Mouse (Mus musculus): ENCODE data around the gene Clec16a. TPM values are rescaled to one million over a fixed set of nuclear protein-coding genes. Genes with fewer than 3 reads are reported as not detected.

The Clec16a gene
- total and polyA plus RNA-seq, 3 experiments: 20.0 to 24.2 (median 20.5) TPM

- TF ChIP-seq CTCF (conservative IDR thresholded peaks at IDR 0.05 in 1 of 2, IDR thresholded peaks at IDR 0.05 in 1 of 2; ENCODE audit: low read depth in 2 of 2, low read length in 2 of 2): no peak
- TF ChIP-seq ELF1 (IDR thresholded peaks at IDR 0.05; ENCODE audit: low read depth, low read length): no peak
Observed at GRCm38 (mm10) chr16:10783152-10783434, 238.0 kb downstream of the Clec16a start (continued).

DNA sequence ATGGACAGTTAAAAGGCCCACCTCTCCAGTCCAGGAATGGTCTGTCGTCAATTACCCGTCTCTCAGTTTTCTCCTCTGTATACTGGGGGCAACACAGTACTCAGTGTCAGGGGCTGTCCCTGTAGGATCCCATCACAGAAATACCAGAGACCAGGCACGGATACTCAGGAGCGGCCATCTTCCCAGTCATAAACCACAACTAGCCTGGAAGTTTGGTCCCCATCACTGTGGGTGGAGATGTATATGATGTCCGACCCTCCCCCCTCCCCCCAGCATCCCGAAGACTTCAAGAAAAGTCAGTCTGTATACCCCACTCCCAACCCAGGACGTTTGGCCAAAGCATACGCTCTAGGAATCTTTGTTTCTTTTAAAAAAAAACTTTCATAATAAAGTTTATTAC, 238.3 kb downstream of the Clec16a start:
- peak; percentile 53 for DNase-seq (ENCODE audit: extremely low read depth)
- in situ Hi-C loops (cut with MboI; ENCODE audit: low pct_ligation_motif_present, low pct_unique_long_range_greater_than_20kb, low sequenced_read_pairs): loop anchor here (5.0 kb wide), 1 partner anchor 36 kb away; no protein-coding TSS in a partner anchor
- H3K4me3 ChIP-seq (replicated peaks in 1 of 3; ENCODE audit: low read depth in 2 of 3, low read length in 2 of 3, poor library complexity in 1 of 3): peak overlapping the region; percentile 84 to 99 (median 96)
- H3K9me3 ChIP-seq (replicated peaks; ENCODE audit: low read length): no peaks in the 10 kb centered on the region
- H3K27me3 ChIP-seq (replicated peaks): no peaks in the 10 kb centered on the region
- dilution Hi-C loops (cut with MboI; ENCODE audit: extremely low pct_ligation_motif_present, extremely low pct_unique_long_range_greater_than_20kb, low sequenced_read_pairs): no loop called here
- peaks cover 0 to 25% of the 10 kb centered on the region in 2 experiments for H3K36me3 ChIP-seq (replicated peaks in 1 of 2; ENCODE audit: control insufficient read depth in 1 of 2, insufficient read depth in 1 of 2, low read length in 1 of 2)
- H3K9ac ChIP-seq (ENCODE audit: insufficient read depth, low read depth): peak overlapping the region; percentile 89
- H3K4me2 ChIP-seq (ENCODE audit: insufficient read depth, low read depth, poor library complexity, severe bottlenecking): peak overlapping the region; percentile 52
- TF ChIP-seq CHD1 (IDR thresholded peaks at IDR 0.05; ENCODE audit: low read depth, low read length) (peak; percentile 89), NRF1 (IDR thresholded peaks at IDR 0.05; ENCODE audit: low read depth, low read length) (0 out of 2 replicates have a peak, but pooled peaks have one; percentile 17), TCF12 (IDR thresholded peaks at IDR 0.05; ENCODE audit: low read depth, low read length) (no peak), ZMIZ1 (IDR thresholded peaks at IDR 0.05; ENCODE audit: low read depth, low read length) (no peak; the same call in 1 of the 2 replicates), JUND (conservative IDR thresholded peaks at IDR 0.05; ENCODE audit: low read depth, low read length) (no peak), SIN3A (IDR thresholded peaks at IDR 0.05; ENCODE audit: low read length) (peak; percentile 32; the same call in 1 of the 2 replicates), ZKSCAN1 (IDR thresholded peaks at IDR 0.05; ENCODE audit: borderline replicate concordance, low read depth, low read length) (no peak), BHLHE40 (IDR thresholded peaks at IDR 0.05; ENCODE audit: low read depth, low read length) (no peak), MAX (IDR thresholded peaks at IDR 0.05; ENCODE audit: low read length) (no peak), USF2 (conservative IDR thresholded peaks at IDR 0.05; ENCODE audit: low read depth, low read length) (no peak), USF1 (IDR thresholded peaks at IDR 0.05; ENCODE audit: low read depth, low read length) (no peak), ZNF384 (IDR thresholded peaks at IDR 0.05; ENCODE audit: low read depth, low read length) (no peak), IRF4 (IDR thresholded peaks at IDR 0.05; ENCODE audit: low read depth, low read length) (no peak), MAZ (IDR thresholded peaks at IDR 0.05; ENCODE audit: low read depth, low read length) (peak; percentile 48; the same call in 1 of the 2 replicates), E2F4 (IDR thresholded peaks at IDR 0.05; ENCODE audit: insufficient replicate concordance, low read depth, low read length) (no peak), MXI1 (IDR thresholded peaks at IDR 0.05; ENCODE audit: low read depth, low read length) (peak; percentile 40; the same call in 1 of the 2 replicates), POLR2AphosphoS2 (IDR thresholded peaks at IDR 0.05; ENCODE audit: low read depth, low read length) (no peak; the same call in 1 of the 2 replicates), RAD21 (IDR thresholded peaks at IDR 0.05; ENCODE audit: low read depth, low read length) (no peak), HCFC1 (IDR thresholded peaks at IDR 0.05; ENCODE audit: low read depth, low read length) (no peak), CTCF (conservative IDR thresholded peaks at IDR 0.05 in 1 of 2, IDR thresholded peaks at IDR 0.05 in 1 of 2; ENCODE audit: low read depth in 2 of 2, low read length in 2 of 2) (no peak), ETS1 (conservative IDR thresholded peaks at IDR 0.05; ENCODE audit: low read depth, low read length) (no peak), ZC3H11A (IDR thresholded peaks at IDR 0.05; ENCODE audit: low read depth, low read length) (no peak), CHD2 (IDR thresholded peaks at IDR 0.05; ENCODE audit: low read length) (peak; percentile 35; the same call in 1 of the 2 replicates), MAFK (IDR thresholded peaks at IDR 0.05; ENCODE audit: insufficient replicate concordance, low read length) (no peak), KAT2A (IDR thresholded peaks at IDR 0.05; ENCODE audit: insufficient replicate concordance, low read length) (no peak), GABPA (IDR thresholded peaks at IDR 0.05; ENCODE audit: insufficient replicate concordance, low read depth, low read length) (no peak), UBTF (IDR thresholded peaks at IDR 0.05; ENCODE audit: low read depth, low read length) (no peak), EP300 (IDR thresholded peaks at IDR 0.05; ENCODE audit: low read length) (no peak), MEF2A (IDR thresholded peaks at IDR 0.05; ENCODE audit: borderline replicate concordance, low read depth, low read length) (no peak), ELF1 (IDR thresholded peaks at IDR 0.05; ENCODE audit: low read depth, low read length) (no peak), POLR2A (IDR thresholded peaks at IDR 0.05; ENCODE audit: low read depth, low read length) (peak; percentile 15; the same call in 1 of the 2 replicates), JUN (IDR thresholded peaks at IDR 0.05; ENCODE audit: insufficient read depth, low read depth, low read length) (no peak), SMC3 (IDR thresholded peaks at IDR 0.05; ENCODE audit: low read depth, low read length) (no peak), PAX5 (IDR thresholded peaks at IDR 0.05; ENCODE audit: low read length) (no peak), NELFE (IDR thresholded peaks at IDR 0.05; ENCODE audit: low read depth, low read length) (peak; percentile 43; the same call in 1 of the 2 replicates), MYC (IDR thresholded peaks at IDR 0.05; ENCODE audit: low read depth, low read length) (no peak), RCOR1 (conservative IDR thresholded peaks at IDR 0.05; ENCODE audit: low read depth, low read length) (no peak; the same call in 1 of the 2 replicates), TBP (conservative IDR thresholded peaks at IDR 0.05; ENCODE audit: low read depth, low read length) (no peak)
- H3K4me1 ChIP-seq (ENCODE audit: control insufficient read depth in 1 of 2, insufficient read depth in 2 of 2): peaks cover 30 to 59% of the 10 kb centered on the region in 2 experiments
- H3K27ac ChIP-seq (ENCODE audit: insufficient read depth, low read depth): peak overlapping the region; percentile 97
- H3K79me2 ChIP-seq (replicated peaks; ENCODE audit: control insufficient read depth, extremely low read depth, insufficient read depth, poor library complexity, severe bottlenecking): peaks cover 16% of the 10 kb centered on the region
